Mouse (Mus musculus): ENCODE results near the gene Hexb.

DNA sequence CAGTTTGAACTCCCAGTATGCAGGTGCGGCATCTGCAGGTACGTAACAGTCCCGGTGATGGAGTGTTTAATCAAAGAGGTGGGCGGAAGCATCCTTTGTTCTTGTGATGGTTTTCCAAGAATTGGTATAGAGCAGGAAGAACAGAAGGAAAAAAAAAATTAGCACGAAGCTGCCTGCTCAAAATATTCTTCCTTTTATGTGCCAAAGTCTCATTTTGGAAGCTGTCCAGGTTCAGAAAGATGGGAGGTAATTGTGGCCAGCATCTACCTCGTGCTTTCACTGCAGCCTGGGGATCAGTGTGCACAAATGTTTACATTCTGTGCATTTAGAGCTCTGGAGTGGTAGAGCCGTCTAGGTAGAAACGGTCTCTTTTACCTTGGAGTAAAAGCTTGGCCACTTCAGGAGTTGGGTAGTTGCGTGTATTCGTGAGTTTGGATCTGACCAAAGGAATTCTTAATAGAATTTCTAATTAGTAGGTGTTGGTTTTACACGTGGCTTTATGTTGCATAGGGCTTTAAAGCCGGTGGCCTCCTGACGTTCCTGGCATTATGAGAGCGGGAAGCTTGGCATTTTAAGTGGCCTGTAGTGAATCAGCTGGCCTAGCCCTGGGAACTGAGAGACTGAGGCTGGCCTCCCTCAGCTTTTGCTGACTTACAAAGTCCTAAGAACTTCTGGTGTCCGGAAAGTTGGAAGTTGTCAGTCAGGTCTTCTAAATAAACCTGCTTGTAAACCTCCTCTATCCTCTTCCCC lies 46.0 kb upstream of the Hexb start:
- no peak for TF ChIP-seq CTCF (IDR thresholded peaks at IDR 0.05; ENCODE audit: control insufficient read depth, insufficient read depth, insufficient replicate concordance, low read depth, low read length)
- TF ChIP-seq POLR2A (IDR thresholded peaks at IDR 0.05; ENCODE audit: control insufficient read depth, low read depth, low read length) = no peak
